Comparison of ENCODE assay signal across 8 mouse cellular contexts in genomic region chr5:138272409-138272923, GRCm38 (mm10). TPM values are rescaled to one million over a fixed set of nuclear protein-coding genes. Genes with fewer than 3 reads are reported as not detected.
DNase-seq lines count a peak whose midpoint lies in the region; ATAC-seq lines count a peak whose summit lies in the region.

TSS of gene Gal3st4 (minus strand) at chr5:138272840.

- H3K27me3 ChIP-seq in heart, embryonic 14.5 days (ENCODE audit: control insufficient read depth, insufficient read depth, low read length) = peaks cover 26% of the 10 kb centered on the region
- H3K27me3 ChIP-seq in midbrain, embryonic 11.5 days (ENCODE audit: control insufficient read depth, insufficient read depth, low read length) = no peaks in the 10 kb centered on the region; the same call in 1 of the 2 replicates

- H3K4me3 ChIP-seq in heart, embryonic 14.5 days (ENCODE audit: control insufficient read depth in 1 of 2, insufficient read depth in 1 of 2, low read depth in 1 of 2, low read length in 2 of 2) = peak within 1 kb of the TSS; percentile 11 to 26; a peak in 3 of 4 replicates
- peak within 1 kb of the TSS; percentile 18 for H3K4me3 ChIP-seq in midbrain, embryonic 11.5 days (ENCODE audit: low read depth, low read length)

- under 1% methylated on average over 12 of the region's 12 CpGs for WGBS in heart, embryonic 14.5 days
- WGBS in midbrain, embryonic 11.5 days = 2% methylated on average over 12 of the region's 12 CpGs

- no peak within 1 kb of the TSS for H3K27ac ChIP-seq in heart, embryonic 14.5 days (replicated peaks in 1 of 2; ENCODE audit: control insufficient read depth in 1 of 2, insufficient read depth in 1 of 2, low read depth in 2 of 2, low read length in 2 of 2)
- no peak within 1 kb of the TSS for H3K27ac ChIP-seq in midbrain, embryonic 11.5 days (ENCODE audit: low read depth, low read length)

- ATAC-seq in heart, embryonic 14.5 days (ENCODE audit: insufficient number of reproducible peaks, insufficient read depth, low FRiP score, low read depth) = no peak
- peak; percentile 68 for ATAC-seq in midbrain, embryonic 11.5 days (ENCODE audit: low FRiP score)

- H3K9ac ChIP-seq in heart, embryonic 14.5 days (ENCODE audit: low read length) = peak within 1 kb of the TSS; percentile 45; the same call in 1 of the 2 replicates
- peak within 1 kb of the TSS; percentile 54 for H3K9ac ChIP-seq in midbrain, embryonic 11.5 days (ENCODE audit: low read length)

- peak; percentile 46 for DNase-seq in gastrocnemius, adult 18-20 months (ENCODE audit: low spot score)
- DNase-seq in gastrocnemius, postnatal 4 days (ENCODE audit: low spot score in 2 of 2) = no peak
- DNase-seq in embryo, embryonic 10.5 days (ENCODE audit: low spot score) = peak; percentile 77
- peak; percentile 97 for DNase-seq in midbrain, embryonic 11.5 days (ENCODE audit: low spot score, missing footprints)
- DNase-seq in cerebellum, postnatal 4 days (ENCODE audit: low spot score in 2 of 2) = no peak
- no peak for DNase-seq in cerebellum, adult 18-20 months
- DNase-seq in thymus, adult 18-20 months = no peak

- no peaks in the 10 kb centered on the region for H3K36me3 ChIP-seq in heart, embryonic 14.5 days (ENCODE audit: control insufficient read depth, insufficient read depth, low read length)
- H3K36me3 ChIP-seq in midbrain, embryonic 11.5 days (ENCODE audit: control insufficient read depth, insufficient read depth, low read length) = no peaks in the 10 kb centered on the region

- peak within 1 kb of the TSS; percentile 44 for H3K4me2 ChIP-seq in heart, embryonic 14.5 days (ENCODE audit: low read length)
- peak within 1 kb of the TSS; percentile 39 for H3K4me2 ChIP-seq in midbrain, embryonic 11.5 days

- peaks cover 0 to 5% of the 10 kb centered on the region in 2 experiments; a peak in 2 of 4 replicates for H3K4me1 ChIP-seq in heart, embryonic 14.5 days (ENCODE audit: control insufficient read depth in 2 of 2, insufficient read depth in 2 of 2, low read length in 2 of 2)
- H3K4me1 ChIP-seq in midbrain, embryonic 11.5 days (ENCODE audit: control insufficient read depth, insufficient read depth, low read length) = peaks cover 34% of the 10 kb centered on the region

- no peaks in the 10 kb centered on the region for H3K9me3 ChIP-seq in heart, embryonic 14.5 days (ENCODE audit: control insufficient read depth, low read length)
- H3K9me3 ChIP-seq in midbrain, embryonic 11.5 days (ENCODE audit: control insufficient read depth, low read length) = no peaks in the 10 kb centered on the region

RNA-seq across cellular contexts. Expression of gene Gal3st4, which starts in this region (rescaled TPM):
- total RNA-seq in gastrocnemius, adult 18-20 months (2021) = under 1 TPM in 1 of 2 experiments, not detected in 1; 0.14 TPM
- total RNA-seq in gastrocnemius, postnatal 4 days (2021) = under 1 TPM; 0.36 to 0.69 TPM
- 0.57 and 0.75 TPM in 2 replicates for polyA plus RNA-seq in heart, embryonic 14.5 days (2014; fragmentation: Nextera tagmentation; extraction: Ambion mirVana)
- 4.6 and 5.5 TPM in 2 replicates for polyA plus RNA-seq in midbrain, embryonic 11.5 days (2014; fragmentation: Nextera tagmentation; extraction: Ambion mirVana)

Comparison
In these comparisons a context has a peak if more than half of its experiments do, and no peak if none do; other contexts are left out.
1. Peak in DNase-seq in gastrocnemius, adult 18-20 months; RNA of the gene not detected or under 1 TPM.
2. DNase-seq: peak in embryo, embryonic 10.5 days (single experiment) and midbrain, embryonic 11.5 days (single experiment); none in gastrocnemius, postnatal 4 days (0 of 2), cerebellum, postnatal 4 days (0 of 2), cerebellum, adult 18-20 months (0 of 2) and thymus, adult 18-20 months (0 of 2).